Mouse (Mus musculus): ENCODE measurements around the gene Vps37b. TPM values are rescaled to one million over a fixed set of nuclear protein-coding genes. Genes with fewer than 3 reads are reported as not detected.
"Not testable (repeated sequence)": the region's sequence is repeated elsewhere in the genome, so short reads cannot be mapped to it uniquely, and the experiment has no call there.

The Vps37b gene
- polyA plus RNA-seq, 1 experiment = 46.6 TPM

DNA sequence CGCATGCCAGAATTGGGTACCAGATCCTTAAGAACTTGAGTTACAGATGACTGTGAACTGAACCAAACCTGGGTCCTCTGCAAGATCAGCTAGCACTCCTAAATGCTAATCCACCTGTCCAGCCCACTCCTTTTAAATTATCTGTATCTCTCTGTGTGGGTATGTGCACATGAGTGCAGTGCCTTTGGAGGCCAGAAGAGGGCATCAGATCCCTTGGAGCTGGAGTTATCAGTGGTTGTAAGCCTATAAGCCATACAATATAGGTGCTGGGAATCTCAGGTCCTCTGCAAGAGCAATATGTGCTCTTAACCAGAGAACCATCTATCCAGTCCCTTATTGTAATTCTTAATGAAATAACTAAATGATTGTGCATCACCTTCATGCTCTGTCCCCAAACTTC lies 24.1 kb upstream of the Vps37b start:
- Histone ChIP-seq H3K36me3 (ENCODE audit: control insufficient read depth, insufficient read depth, low read length) (no peaks in the 10 kb centered on the region), H3K4me1 (ENCODE audit: control insufficient read depth, insufficient read depth, low read length) (no peaks in the 10 kb centered on the region), H3K27ac (ENCODE audit: control insufficient read depth, insufficient read depth, low read depth, low read length) (no peak overlapping the region), H3K4me3 (ENCODE audit: control insufficient read depth, low read depth, low read length) (no peak overlapping the region), H3K27me3 (ENCODE audit: control insufficient read depth, insufficient read depth, low read length) (no peaks in the 10 kb centered on the region)
- no peak for TF ChIP-seq CTCF (IDR thresholded peaks at IDR 0.05; ENCODE audit: control insufficient read depth, insufficient read depth, insufficient replicate concordance, low read depth, low read length)
- no peak for TF ChIP-seq POLR2A (IDR thresholded peaks at IDR 0.05; ENCODE audit: control insufficient read depth, low read depth, low read length)

DNA sequence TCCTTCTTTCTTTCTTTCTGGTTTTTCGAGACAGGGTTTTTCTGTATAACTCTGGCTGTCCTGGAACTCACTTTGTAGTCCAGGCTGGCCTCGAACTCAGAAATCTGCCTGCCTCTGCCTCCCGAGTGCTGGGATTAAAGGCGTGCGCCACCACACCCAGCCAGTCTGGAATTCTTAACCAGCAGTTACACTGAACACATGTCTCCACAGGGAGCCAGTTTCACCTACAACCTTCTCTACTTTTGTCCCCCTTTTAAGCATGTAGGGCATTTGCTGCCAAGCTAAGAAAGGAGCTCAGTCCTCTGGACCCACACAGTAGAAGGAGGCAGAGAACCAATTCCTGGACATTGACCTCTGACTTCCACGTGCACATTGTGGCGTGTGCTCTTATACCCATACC lies 20.6 kb upstream of the Vps37b start:
- not testable (repeated sequence) for H3K27ac ChIP-seq (ENCODE audit: control insufficient read depth, insufficient read depth, low read depth, low read length); H3K27me3 ChIP-seq (ENCODE audit: control insufficient read depth, insufficient read depth, low read length); H3K4me1 ChIP-seq (ENCODE audit: control insufficient read depth, insufficient read depth, low read length); H3K4me3 ChIP-seq (ENCODE audit: control insufficient read depth, low read depth, low read length); H3K36me3 ChIP-seq (ENCODE audit: control insufficient read depth, insufficient read depth, low read length)

DNA sequence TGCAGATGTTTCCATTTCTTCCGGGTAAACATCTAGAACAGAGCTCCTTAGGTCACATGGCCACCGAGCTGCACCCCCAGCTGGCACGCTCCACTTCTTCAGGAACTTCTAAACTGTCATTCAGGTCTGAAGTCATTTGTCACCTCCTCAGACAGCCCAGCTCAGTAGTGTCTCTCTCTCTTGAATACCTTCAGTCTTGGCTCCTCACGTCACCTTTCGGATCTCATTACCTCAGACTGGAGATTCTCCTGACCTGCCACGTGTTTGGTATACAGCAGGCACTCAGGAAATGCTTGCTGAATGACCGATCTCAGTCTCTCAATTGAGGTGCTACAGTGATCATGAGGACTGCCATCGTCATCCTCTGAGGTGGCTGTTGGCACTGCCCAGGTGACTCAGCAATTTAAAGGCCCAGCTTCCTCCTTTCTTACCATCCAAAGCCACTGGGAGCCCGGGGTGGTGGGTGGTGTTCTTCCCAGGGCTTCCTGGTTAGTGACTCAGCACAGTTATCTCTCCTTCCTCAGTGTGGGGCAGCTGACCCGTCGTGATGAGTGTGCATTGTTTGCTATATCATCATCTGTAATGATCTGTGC lies 19.9 kb upstream of the Vps37b start:
- TF ChIP-seq CTCF (IDR thresholded peaks at IDR 0.05; ENCODE audit: control insufficient read depth, insufficient read depth, insufficient replicate concordance, low read depth, low read length) (no peak), POLR2A (IDR thresholded peaks at IDR 0.05; ENCODE audit: control insufficient read depth, low read depth, low read length) (no peak)
- H3K27ac ChIP-seq (ENCODE audit: control insufficient read depth, insufficient read depth, low read depth, low read length) = no peak overlapping the region
- H3K36me3 ChIP-seq (ENCODE audit: control insufficient read depth, insufficient read depth, low read length) = no peaks in the 10 kb centered on the region
- H3K4me1 ChIP-seq (ENCODE audit: control insufficient read depth, insufficient read depth, low read length) = no peaks in the 10 kb centered on the region; the same call in 1 of the 2 replicates
- H3K27me3 ChIP-seq (ENCODE audit: control insufficient read depth, insufficient read depth, low read length) = no peaks in the 10 kb centered on the region
- no peak overlapping the region for H3K4me3 ChIP-seq (ENCODE audit: control insufficient read depth, low read depth, low read length)

DNA sequence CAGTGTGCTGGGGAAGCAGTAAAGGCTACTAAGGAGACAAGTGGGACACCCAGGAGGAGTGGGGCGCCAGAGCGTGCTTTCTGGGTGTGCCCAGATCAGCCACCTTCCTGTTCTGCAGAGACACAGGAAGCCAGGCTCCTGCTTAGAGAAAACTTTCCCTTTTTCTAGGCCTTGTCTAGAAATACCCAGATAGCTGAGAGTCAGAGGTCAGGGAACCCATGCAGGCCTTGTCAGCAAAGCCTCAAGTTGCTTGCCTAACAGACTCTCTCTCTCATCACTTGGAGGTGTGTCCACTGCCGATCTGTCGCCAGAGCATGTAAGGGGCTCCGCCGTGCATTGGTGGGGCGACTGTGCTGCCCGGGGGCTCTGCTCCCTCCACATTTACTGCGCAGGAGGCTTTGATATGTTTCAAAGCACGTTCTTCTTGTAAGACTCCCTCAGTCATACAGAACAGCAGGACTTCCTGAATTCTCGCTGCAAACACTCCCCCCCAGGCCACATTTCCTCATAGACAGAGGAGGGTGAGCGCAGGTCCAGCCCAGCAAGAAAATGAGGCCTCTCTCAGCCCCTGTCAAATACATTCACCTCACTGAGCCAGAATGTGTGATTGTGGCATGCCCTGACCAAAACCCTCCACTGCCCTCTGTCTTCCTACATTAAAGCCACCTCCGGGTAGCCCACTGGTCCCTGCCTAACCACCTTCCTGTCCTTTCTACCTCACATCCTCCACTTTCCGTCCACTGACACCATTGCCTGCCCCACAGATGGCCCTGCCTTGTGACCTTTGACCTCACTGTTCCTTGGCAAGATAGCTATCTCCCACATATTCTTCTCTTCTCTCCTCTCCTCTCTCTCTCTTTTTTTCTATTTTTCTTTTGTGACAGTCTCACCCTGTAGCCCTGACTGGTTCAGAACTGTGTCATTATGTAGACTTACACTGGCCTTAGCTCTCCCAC lies 18.3 kb upstream of the Vps37b start:
- no peak overlapping the region for H3K4me3 ChIP-seq (ENCODE audit: control insufficient read depth, low read depth, low read length)
- no peaks in the 10 kb centered on the region for H3K27me3 ChIP-seq (ENCODE audit: control insufficient read depth, insufficient read depth, low read length)
- no peak overlapping the region for H3K27ac ChIP-seq (ENCODE audit: control insufficient read depth, insufficient read depth, low read depth, low read length)
- H3K4me1 ChIP-seq (ENCODE audit: control insufficient read depth, insufficient read depth, low read length) = no peaks in the 10 kb centered on the region; the same call in 1 of the 2 replicates
- no peak for TF ChIP-seq POLR2A (IDR thresholded peaks at IDR 0.05; ENCODE audit: control insufficient read depth, low read depth, low read length)
- TF ChIP-seq CTCF (IDR thresholded peaks at IDR 0.05; ENCODE audit: control insufficient read depth, insufficient read depth, insufficient replicate concordance, low read depth, low read length) = no peak
- no peaks in the 10 kb centered on the region for H3K36me3 ChIP-seq (ENCODE audit: control insufficient read depth, insufficient read depth, low read length)

DNA sequence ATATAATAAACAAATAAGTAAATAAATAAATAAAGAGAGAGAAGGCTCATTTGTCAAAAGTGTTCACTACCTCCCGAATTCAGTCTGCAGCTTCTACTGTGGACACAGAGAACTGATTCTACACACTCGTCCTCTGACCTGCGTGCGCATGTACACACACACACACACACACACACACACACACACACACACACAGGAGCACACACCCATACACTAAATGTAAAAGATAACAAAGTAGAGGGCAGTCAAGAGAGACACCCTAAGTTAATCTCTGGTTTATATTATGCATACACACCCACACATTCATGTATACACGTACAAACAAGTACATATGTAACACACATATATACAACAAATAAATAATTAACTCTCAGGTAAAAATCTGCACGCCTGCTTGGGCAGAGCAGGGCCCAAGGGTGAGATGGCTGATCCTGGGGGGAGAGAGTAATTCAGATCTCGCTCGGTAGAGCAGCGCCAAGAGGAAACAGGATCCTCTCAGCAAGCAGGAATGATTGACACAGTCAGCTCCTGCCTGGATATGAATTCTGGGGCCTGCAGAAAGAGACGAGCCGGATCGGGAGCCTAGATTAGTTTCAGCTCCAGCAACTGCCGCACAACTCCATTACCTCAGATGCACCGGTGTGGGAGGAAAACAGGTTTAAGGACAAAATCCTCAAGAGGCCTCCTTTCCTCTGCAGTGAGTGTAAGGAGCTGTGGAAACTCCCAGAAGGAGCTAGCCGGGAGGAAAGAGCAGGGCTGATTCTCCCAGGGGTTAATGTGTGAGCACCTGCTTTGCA lies 17.4 kb upstream of the Vps37b start:
- Histone ChIP-seq H3K4me3 (ENCODE audit: control insufficient read depth, low read depth, low read length) (no peak overlapping the region), H3K36me3 (ENCODE audit: control insufficient read depth, insufficient read depth, low read length) (no peaks in the 10 kb centered on the region), H3K27ac (ENCODE audit: control insufficient read depth, insufficient read depth, low read depth, low read length) (no peak overlapping the region), H3K4me1 (ENCODE audit: control insufficient read depth, insufficient read depth, low read length) (no peaks in the 10 kb centered on the region; the same call in 1 of the 2 replicates), H3K27me3 (ENCODE audit: control insufficient read depth, insufficient read depth, low read length) (no peaks in the 10 kb centered on the region)
- TF ChIP-seq CTCF (IDR thresholded peaks at IDR 0.05; ENCODE audit: control insufficient read depth, insufficient read depth, insufficient replicate concordance, low read depth, low read length) = no peak
- TF ChIP-seq POLR2A (IDR thresholded peaks at IDR 0.05; ENCODE audit: control insufficient read depth, low read depth, low read length) = no peak

DNA sequence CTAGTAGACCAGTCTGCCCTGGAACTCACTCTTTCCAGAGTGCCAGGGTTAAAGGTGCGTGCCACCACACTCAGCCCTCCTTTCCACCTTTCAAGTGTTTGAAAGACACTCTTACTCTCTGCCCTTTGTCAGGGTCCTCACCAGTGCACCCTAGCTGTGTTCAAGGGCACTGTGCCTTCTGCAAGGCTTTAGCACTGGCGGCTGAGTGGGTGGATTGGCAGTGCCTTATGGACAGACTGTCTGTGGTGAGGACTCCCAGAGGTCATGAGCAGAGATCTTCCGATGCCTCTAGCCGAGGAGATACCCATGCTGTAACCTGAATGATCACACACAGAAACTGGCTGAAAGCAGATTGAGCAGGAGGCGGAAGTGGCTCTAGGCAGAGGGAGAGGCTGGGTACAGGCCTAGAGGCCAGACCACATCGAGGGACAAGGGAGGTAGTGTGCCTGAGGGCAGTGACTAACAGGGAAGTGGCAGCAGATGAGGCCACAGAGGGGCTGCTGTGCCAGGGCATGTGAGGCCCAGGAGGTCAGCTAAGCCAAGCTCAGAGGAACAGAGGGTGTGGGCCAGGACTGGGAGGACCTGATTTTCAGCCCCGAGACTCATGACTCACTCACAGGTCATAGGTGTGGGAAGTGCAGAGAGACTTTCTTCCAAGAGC lies 14.8 kb upstream of the Vps37b start:
- no peak overlapping the region for H3K27ac ChIP-seq (ENCODE audit: control insufficient read depth, insufficient read depth, low read depth, low read length)

More for the DNA sequence above, 14.8 kb upstream of the Vps37b start:
- no peaks in the 10 kb centered on the region for H3K27me3 ChIP-seq (ENCODE audit: control insufficient read depth, insufficient read depth, low read length)
- H3K4me1 ChIP-seq (ENCODE audit: control insufficient read depth, insufficient read depth, low read length) = no peaks in the 10 kb centered on the region; the same call in 1 of the 2 replicates
- H3K36me3 ChIP-seq (ENCODE audit: control insufficient read depth, insufficient read depth, low read length) = no peaks in the 10 kb centered on the region
- no peak overlapping the region for H3K4me3 ChIP-seq (ENCODE audit: control insufficient read depth, low read depth, low read length)
- TF ChIP-seq POLR2A (IDR thresholded peaks at IDR 0.05; ENCODE audit: control insufficient read depth, low read depth, low read length) (no peak), CTCF (IDR thresholded peaks at IDR 0.05; ENCODE audit: control insufficient read depth, insufficient read depth, insufficient replicate concordance, low read depth, low read length) (no peak)
